Mouse (Mus musculus): Measurements from ENCODE around the gene Trim7.
"Not testable (repeated sequence)": the region's sequence is repeated elsewhere in the genome, so short reads cannot be mapped to it uniquely, and the experiment has no call there.

The Trim7 gene

DNA sequence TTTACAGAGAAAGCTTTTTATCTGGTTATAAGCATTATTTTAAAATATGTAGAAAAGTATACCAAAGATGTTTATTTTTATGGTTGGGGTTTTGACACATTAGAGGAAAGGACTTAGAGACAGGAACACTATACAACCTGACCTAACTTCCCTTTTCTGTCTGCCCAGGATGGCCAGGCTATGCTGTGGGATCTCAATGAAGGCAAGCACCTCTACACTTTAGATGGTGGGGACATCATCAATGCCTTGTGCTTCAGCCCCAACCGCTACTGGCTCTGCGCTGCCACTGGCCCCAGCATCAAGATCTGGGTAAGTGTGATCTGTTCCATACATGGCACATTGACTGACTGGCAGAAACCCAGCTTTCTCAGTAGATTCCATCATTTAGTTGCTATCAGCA lies 22.0 kb upstream of the Trim7 start:
- no peak for DNase-seq

DNA sequence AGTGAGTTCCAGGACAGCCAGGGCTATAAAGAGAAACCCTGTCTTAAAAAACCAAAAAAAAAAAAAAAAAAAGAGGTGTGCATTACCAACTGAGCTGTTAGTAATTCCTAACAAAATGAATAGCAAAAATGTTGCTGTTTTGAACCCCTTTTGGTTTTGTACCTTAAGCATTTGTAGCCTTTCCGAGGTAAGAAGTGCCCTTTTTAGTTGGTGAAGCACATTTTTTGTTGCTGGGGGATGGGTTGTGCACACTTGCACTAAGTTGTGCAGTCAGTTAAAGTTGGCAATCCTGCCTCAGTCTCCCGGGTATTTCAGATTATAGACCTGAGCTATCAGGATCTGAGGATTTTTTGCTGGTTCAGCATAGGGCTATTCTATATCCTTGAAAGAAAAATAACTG lies 21.0 kb upstream of the Trim7 start:
- no peak for DNase-seq

DNA sequence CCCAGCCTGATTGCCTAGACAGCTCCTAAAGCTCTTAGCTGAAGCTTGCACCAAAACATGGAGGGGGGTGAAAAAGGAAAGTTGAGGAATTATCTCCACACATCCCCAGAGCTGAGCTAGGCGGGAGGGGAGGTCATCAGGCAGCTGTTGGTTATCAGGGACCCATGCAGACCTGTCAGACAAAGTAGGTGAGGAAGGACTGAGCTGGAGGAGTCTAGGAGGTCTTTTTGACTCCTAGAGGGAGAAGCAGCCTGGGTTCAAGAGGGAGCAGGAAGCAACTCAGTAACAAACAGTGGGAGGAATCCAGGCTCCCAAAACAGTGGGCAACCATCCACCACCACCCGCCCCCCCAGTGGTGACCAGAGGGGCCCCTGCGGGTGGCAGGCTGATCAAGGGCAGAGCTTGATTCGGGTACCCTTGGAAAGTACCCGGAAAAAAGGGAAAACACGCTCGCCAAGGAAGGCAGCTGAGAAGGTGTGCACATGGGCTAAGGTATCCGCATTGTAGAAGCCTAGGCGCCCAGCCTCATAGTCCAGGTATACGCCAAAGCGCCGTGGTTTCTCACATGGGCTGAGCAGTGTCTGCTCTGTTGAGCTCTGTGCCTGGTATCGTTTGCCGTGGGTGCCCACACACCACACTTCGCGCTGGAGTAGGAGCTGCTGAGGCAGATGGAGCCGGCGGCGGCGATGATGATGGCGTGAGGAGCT lies 18.9 kb upstream of the Trim7 start:
- no peak for DNase-seq

DNA sequence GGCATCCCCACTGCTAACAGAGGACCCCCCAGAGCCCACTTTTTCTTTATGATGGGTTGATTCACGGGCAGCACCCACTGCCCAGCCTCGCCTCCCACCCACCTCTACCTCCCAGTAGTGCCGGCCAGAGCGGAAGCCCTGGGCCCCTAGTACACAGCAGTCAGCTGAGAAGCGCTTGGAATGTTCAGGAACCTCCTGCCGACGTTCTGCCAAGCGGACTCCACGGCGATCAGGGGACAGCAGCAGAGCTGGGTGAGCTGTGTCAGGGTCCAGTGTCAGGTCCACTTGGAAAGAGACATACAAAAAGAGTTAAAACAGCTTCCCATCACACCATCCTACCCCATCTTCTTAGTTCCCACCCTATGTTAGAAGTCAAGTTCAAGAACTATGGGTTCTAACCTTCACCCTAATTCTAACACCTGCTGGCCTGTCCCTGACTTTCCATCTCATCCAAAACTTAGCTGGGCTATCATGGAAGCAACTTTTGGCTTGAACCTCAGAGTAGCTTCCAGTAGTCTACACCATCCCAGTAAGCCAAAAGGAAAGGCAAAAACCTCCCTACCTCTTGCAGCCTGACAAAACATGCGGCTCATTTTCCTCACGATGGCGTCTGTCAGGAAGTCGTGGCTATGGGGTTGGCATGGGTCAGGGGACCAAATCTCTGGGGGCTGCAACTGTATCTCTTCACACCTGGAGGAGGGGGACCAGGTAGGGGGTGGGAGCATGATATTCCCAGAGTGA lies 18.2 kb upstream of the Trim7 start:
- no peak for DNase-seq

DNA sequence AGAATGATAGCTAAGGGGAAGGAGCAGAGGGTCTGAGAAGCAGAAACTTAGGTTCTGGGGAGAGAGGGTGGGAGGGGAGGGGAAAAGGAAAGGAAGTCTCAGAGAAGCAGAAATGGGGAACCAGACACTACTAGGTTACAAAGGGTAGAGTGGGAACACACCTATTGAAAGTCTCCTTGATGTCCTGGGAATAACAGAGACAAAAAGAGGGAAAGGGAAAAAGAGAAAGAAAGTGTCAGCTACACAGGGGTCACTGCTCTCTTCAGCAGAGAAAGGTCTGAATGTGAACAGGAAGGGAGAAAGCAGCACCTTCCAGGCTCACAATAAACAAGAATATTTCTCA lies 17.7 kb upstream of the Trim7 start:
- DNase-seq: no peak

DNA sequence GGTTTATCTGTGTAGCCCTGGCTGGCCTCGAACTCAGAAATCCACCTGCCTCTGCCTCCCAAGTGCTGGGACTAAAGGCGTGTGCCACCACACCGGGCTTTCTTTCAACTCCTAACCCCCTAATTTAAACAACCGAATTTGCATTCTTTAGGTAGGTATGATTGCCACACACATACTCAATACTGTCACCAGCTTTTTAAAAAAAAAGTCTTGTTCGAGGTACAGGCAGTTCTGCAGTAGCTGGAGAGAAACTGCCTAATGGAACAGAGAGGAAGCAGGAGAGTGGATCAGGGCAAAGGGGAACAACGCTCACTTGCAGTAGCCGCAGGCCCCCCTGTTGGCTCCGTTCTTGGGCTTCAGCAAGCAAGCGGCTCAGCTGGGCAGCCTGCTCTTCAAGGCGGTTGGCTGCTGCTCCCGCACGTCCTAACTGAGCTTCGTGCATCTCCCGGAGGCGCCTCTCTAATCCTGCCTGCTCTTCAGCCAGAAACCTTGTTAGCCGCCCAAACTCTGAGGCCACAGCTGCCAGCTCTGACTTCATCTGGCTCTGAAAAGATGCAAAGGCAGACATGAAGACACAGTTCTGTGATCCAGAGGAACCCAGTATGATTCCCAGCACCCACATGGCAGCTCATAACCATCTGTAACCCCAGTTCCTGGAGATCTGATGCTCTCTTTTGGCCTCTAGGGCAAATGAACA lies 17.1 kb upstream of the Trim7 start:
- no peak for DNase-seq

DNA sequence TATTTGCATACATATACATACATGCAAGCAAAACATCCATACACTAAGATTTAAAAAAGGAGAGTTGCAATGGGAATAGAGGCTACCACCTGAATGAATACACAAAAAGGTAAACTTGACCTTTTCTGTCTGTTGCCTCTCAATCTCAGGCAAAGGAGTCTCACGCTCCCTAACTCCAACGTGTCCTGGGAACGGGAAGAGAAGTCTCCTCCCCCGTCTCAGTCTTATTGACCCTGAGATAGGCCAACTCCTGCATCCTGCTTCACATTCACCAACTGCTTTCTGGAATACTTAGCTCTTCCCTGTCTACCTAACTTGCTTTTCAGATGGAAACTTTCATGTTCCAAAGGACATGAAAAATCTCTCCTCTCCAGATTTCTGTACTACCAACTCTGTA lies 16.5 kb upstream of the Trim7 start:
- DNase-seq: no peak

DNA sequence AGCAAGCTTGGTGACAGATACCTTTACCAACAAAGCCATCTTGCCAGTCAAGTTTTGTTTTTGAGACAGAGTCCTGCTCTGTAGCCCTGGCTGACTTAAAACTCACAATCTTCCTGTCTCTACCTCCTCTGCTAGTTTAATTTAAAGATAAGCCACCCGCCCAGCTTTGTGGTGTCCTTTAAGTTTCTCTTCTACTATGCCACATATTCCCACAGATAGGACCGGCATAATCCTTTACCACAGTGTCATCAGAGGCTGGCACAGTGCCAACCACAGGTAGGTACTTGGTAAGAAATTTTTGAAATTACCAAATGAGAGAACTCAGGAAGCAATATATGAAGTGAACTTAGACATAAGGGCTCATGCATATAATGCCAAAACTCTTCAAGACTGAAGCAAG lies 15.8 kb upstream of the Trim7 start:
- DNase-seq: no peak

DNA sequence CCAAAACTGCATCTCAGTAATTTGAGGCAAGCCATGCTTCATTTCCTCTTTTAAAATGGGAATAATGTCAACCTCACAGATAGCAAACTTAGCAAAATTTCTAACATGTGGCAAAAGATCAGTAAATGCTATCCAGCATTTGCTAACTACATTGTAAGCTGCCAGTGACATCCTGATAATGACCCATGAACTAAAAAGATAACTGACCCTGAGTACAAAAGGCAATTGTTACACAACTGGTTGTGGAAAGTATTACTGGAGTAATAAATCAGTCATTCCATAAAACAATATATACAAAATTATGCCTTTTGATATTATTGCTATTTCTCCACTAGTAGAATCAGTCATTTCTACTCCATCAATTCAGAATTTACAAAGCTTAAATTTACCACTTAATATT lies 12.2 kb upstream of the Trim7 start:
- DNase-seq: no peak

DNA sequence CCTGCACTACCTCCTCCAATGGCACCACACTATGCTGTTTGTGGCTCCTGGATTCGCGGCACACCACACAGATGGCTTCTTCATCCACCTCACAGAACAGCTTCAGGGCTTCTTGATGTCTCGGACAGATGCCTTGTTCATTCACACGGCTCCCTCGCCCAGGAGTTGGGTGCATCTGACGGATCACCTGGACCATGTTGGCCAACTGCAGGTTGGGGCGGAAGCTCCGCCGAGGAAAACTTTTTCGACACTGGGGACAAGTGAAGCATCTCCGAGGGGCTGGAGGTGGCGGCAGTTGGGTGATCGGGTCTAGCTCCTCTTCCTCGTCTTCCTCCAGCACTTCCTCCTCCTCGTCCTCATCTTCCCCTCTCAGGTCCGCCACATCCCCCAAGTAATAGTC lies 10.1 kb upstream of the Trim7 start:
- no peak for DNase-seq

DNA sequence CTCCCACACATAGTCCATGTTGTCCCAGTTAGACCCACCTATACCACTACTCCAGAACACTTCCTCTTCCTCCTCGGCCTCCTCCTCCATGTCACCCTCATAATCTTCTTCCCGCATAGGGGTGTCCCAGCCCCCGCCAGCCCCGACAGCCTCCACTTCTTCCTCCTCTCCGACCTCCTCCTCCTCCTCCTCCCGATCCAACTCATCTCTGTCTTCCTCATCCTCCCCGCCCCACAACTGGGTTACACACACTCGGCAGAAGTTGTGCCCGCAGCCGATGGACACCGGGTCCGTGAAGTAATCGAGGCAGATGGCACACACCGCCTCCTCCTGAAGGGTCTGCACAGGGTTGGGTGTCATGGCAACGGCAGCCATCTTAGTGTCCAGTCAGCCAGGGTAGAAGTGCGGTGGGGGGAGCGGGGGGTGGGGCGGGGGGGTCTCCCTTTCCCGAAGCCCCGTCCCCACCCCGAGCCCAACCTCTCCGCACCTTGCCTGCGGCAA lies 9.6 kb upstream of the Trim7 start:
- peak; percentile 56 for DNase-seq

DNA sequence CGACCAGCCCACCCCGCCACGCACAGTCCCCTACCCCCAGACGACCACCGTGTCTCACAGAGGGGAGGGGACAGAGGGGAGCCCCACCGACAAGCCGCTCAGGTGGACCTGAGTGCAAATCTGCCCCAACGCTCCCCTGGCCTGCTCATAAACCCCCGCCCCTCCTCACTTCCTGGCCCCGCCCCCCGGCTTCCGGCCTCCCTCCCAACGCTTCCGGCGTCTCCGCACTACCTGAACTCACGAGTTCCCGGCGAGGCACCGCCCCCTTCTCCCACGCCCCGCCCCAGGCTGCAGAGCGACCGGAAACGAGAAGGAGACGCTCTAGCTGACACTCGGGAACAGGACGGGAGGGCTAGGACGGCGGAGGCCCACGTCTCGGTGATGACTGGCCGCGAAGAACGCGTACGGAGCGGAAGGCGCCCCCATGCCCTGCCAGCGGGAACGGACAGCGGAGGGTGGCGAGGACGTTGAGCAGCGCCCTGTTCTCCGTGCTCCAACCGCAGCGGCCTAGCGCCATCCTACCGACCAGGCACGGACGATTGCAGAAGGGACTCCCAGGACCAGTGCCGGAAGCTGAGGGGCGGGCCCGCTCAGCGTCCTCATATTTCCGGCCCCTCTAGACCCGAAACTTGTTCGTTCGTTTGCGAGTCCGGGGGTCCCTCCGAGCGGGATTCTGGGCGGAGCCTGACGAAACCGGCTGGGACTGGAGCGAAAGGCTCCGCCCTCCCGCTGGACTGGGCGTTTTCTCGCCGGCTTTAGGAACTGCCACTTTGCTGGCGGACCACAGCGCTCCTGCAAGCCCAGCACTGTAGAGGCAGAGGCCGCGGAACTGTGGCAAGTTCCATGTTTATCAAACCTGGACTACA lies 8.9 kb upstream of the Trim7 start, which contains the start of gene Trim41:
TSS of gene Trim41 (minus strand) at position 554 of the 866 bp plus-strand sequence.
- DNase-seq: peak; percentile 99

DNA sequence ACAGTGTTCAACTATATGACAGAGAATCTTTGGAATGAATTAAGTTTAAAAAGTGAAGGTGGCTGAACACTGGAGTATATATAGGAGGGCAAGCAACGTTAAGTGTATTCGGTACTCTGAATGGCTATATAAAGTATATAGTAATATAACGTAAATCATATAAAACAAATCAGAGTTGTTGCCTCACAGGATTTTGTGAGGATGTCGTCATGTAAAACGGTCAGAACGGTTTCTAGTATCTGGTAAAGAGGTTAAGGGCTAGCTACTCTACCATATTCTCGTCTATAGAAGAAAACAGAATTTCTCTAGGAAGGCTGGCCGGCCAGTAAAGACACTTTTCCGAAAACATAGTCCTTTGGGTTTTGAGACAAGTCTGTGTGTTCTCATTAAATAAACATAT lies 8.1 kb upstream of the Trim7 start:
- no peak for DNase-seq

DNA sequence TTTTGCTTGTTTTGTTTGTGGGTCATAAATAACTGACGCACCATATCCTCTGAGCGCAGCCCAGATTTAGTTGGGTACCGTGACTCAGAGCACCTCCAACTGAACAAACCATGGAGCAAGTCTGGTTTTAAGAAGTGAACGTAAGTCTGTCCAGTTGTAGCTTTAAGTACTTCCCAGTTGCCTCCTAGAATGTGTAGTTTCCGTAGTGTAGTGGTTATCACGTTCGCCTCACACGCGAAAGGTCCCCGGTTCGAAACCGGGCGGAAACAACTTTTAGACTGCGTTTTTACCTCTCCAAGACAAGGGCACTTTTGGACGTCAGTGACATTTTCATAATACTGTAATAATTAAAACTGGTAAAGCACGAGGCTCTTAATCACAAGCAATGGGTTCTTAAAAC lies 7.6 kb upstream of the Trim7 start:
- peak; percentile 94 for DNase-seq

DNA sequence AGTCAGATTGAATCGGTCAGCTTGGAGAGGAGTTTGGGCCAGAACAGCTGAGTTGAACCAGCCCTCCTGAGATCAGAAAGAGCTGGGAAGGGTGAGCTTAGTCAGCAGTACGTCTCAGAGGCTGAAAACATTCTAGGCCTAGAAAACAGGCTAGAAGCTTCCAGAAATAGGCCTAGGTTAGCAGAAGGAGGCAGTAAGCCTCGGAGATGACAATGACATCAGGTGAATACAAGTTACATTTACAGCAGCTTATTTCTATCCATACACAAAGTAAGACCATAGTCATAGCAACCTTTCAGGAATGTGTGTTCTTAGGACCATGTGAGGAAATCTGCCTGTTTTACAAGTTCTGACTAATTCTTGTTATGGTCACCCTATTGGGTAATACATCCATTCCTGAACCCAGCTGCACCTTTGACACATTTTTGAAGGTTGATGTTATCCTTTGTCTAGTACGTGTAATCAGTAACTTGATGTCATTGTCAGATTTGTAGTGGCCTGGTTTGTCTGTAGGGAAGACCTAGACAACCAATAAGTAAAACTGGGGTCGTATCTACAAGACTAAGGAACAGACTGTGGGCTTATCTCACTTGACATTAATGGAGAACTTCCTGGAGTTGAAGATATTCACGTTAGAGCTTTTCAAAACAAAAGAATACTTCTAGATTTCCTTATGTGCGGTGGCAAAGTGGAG lies 6.2 kb upstream of the Trim7 start:
- DNase-seq: no peak

DNA sequence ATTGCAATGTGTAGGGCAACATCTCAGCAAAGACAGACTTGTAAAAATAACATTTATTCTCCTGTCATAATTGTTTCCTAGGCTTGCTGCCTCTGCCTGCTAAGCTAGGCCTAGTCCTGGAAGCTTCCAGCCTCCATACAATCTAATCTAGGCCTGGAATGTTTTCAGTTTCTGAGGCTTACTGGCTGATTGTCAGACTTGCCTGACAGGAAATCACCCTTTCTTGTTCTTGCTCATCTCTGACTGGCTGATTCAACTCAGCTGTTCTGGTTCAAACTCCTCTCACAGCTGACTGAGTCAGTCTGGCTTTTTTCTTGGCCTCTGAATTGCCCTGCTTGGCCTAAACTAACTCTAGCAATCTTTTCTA lies 5.6 kb upstream of the Trim7 start:
- DNase-seq: no peak

DNA sequence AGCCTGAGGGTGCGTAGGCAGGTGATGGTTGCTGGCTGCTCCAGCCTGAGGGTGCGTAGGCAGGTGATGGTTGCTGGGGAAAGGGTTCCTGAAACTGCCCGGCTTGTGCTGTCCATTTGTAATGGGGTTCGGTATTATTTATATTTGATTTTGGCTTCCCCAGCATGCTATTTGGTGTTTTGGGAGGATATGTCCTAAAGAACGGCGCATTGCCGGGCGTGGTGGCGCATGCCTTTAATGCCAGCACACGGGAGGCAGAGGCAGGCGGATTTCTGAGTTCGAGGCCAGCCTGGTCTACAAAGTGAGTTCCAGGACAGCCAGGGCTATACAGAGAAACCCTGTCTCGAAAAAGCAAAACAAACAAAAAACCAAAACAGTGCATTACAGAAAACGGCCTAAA lies 4.6 kb upstream of the Trim7 start:
- not testable (repeated sequence) for DNase-seq

DNA sequence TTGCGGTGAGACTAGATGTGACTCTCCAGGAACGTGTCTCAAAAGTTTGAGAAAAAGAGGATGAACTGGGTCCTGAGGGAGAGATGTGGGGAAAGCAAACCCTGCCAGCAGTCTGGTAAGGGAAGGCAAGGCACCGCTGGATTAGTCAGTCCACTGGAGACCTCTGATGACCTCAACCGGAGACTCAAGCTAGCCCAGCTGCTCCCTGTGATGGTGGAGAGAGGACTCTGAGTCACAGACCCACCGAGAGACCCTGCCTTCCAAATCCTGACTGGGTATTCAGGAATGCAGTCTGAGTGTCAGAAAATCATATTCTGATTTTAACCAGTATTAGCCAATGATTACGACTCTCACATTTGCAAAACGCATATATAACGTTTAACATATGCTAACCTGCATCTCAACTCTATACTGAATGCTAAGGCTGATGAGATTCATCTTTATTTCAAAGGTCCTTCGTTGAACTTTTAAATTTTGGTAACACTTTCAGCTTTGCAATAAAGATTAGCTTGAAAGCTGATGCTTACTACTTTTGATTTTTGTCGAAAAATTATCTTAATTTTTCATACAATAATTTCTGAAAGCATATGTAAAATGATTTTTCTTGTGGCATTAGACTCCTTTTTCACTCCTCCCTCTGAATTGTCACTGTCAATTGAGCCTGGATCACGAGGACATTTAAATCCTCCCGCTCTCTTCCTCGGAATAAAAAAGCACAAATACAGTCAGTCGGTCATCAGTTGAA lies 3.0 kb upstream of the Trim7 start:
- no peak for DNase-seq

DNA sequence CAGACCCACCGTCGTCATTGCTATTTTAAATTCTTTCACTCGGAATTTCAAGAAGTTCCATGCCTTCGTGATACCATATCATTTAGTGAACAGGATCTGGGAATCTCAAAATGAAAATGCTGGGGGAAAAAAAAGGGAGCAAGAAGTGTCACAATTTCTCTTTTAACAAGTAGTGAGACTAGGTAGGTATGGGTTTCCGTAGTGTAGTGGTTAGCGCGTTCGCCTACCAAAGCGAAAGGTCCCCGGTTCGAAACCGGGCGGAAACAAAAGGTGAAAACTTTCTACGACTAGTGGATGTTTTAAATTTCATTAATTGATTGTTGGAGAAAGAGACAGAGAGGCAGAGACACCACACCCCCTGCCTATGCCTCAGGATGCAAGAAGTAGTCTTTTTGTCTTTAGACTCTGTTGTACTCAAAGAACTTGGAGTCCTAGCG lies 2.4 kb upstream of the Trim7 start:
- peak; percentile 59 for DNase-seq

DNA sequence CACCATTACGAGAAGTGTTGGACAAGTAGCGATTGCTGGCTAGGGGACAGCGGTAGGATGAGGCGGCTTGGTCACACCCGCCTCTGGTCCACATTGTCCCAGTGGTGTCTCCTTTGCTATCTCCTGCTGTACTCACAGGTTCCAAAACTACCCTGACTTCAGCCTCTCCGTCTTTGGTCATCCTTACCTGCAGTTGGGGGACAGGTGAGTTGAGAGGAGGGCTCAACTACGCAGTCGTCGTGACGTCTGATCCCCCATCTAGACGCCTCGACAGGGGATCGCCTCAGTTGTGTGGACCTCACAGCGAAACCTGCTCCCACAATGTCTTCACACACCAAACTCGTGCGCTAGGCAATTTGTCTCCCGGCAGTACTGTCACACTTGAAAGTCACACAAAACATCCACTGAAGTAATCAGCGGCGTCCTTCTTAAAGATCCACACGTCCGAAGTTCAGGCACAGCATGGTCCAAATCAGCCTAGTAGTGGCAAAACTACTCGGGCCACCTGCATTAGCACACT lies 1.6 kb upstream of the Trim7 start:
- no peak for DNase-seq

DNA sequence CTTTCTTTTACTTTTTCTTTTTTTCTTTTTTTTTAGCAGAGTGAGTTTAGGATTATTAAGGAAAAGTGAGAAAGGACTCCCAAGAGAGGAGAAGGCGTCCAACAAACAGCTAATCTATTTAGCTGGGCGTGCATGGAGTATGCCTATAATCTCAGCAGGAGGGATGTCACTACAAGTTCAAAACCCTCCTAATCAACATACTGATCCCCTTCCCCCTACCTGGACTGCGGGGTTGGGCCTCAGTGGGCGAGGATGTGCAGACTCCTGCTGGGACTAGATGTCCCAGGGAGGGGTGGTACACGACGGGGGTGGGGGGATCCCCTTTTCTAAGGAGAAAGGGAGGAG lies 784 bp downstream of the Trim7 start:
- no peak for DNase-seq

DNA sequence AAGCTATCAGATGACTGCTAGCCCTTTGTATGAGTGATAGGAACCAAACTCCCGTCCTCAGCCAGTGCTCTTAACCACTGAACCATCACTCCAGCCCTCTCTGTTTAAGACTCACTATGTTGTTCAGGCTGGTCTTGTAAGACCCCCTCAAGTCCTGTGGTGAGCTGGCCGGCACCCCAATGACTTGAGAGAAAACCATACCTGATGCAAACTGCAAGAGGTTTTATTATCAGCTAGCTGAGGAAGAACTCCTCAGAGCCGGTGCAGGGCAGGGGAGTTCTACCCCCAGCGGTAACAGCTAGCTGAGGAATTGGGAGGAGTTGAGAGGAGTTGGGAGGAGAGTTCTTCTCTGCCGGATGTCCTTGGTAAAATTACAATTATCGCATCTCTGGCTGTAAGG lies 2.0 kb downstream of the Trim7 start:
- DNase-seq: no peak
